Mouse (Mus musculus) myocyte (in vitro differentiated cells): ENCODE measurements around the gene Bud31.

ENCODE experiments used
- MAX ChIP-seq: IDR thresholded peaks from one replicate; pipeline ENCODE4 v1.6.1; 2011; ENCODE audit warnings: low read depth, mild to moderate bottlenecking, control low read depth
- MYOG ChIP-seq, 3 experiments: IDR thresholded peaks; one replicate each; pipeline ENCODE4 v1.6.1; 2011; ENCODE audit warnings: control low read depth in 2 of 3, low read depth in 2 of 3, mild to moderate bottlenecking in 2 of 3; ENCODE audit not compliant: insufficient read length in 2 of 3, control insufficient read depth in 1 of 3, insufficient read depth in 1 of 3
- POLR2A ChIP-seq: IDR thresholded peaks from one replicate; pipeline ENCODE4 v1.6.1; 2011; ENCODE audit warnings: low read depth, mild to moderate bottlenecking, control low read depth, moderate library complexity; ENCODE audit not compliant: insufficient read length

DNA sequence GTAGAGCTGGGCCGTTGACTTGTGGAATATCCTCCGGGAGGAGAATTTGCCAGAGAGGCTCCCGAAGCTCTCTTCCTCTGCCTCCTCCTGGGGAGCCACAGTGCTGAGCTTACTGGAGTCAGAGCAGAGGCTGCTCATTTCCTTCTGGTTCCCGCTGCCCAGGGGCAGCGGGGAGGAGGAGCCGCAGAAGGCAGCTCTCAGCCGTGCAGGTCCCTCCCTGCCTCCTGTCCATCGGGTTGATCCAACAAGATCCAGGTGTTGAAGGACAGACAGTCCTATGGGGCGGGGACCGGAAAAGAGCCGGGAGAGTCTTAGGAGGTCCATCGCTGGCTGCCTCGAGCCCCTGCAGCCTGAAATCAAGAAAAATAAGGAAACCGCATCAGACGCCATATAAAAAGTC, 25.0 kb downstream of the Bud31 start:
- no peak for TF ChIP-seq POLR2A
- TF ChIP-seq MYOG (IDR thresholded peaks at IDR 0.05; ENCODE audit: control insufficient read depth in 1 of 3, insufficient read depth in 1 of 3, insufficient read length in 2 of 3, low read depth in 2 of 3), result no peak
- no peak for TF ChIP-seq MAX
